Mouse (Mus musculus) MEL (cell line): ENCODE measurements at regions not wholly inside any gene's neighbourhood (a gene's known extent, or its start where the extent isn't known, plus 50 kb on each side); places are given as distances from the start of the nearest gene placed in this dataset.

Source experiments
- DNase-seq: peaks from one replicate; pipeline ENCODE4 v3.0.0; 2011; ENCODE audit warnings: low read depth, low spot score
- H3K27ac ChIP-seq: 2 replicates; pipeline ENCODE4 v1.5.1; 2012; ENCODE audit warnings: low read depth, mild to moderate bottlenecking, control low read depth, low read length, moderate library complexity; ENCODE audit not compliant: control insufficient read depth
- H3K27me3 ChIP-seq, 2 experiments: fragments of 150-350 bp in 1 of 2; sonication (generic) in 1 of 2; 2 replicates each; pipeline ENCODE4 v1.6.1; 2012; ENCODE audit warnings: low read length in 2 of 2, mild to moderate bottlenecking in 2 of 2, improper control_type of control experiment in 1 of 2, moderate library complexity in 1 of 2; ENCODE audit not compliant: insufficient read depth in 2 of 2, control insufficient read depth in 1 of 2
- H3K36me3 ChIP-seq, 2 experiments: 2 replicates each; pipeline ENCODE4 v1.6.1; 2012 to 2014; ENCODE audit warnings: low read length in 2 of 2, improper control_type of control experiment in 1 of 2, inconsistent platforms in 1 of 2, mild to moderate bottlenecking in 1 of 2; ENCODE audit not compliant: insufficient read depth in 2 of 2, control insufficient read depth in 1 of 2
- H3K4me1 ChIP-seq, 2 experiments: fragments of 150-350 bp in 1 of 2; sonication (generic) in 1 of 2; 2 replicates each; pipeline ENCODE4 v1.6.1; 2012; ENCODE audit warnings: low read length in 2 of 2, improper control_type of control experiment in 1 of 2, mild to moderate bottlenecking in 1 of 2; ENCODE audit not compliant: insufficient read depth in 2 of 2, control insufficient read depth in 1 of 2
- H3K4me3 ChIP-seq, 2 experiments: fragments of 150-350 bp in 1 of 2; sonication (generic) in 1 of 2; 2 replicates each; pipeline ENCODE4 v1.5.1; 2012; ENCODE audit warnings: low read depth in 2 of 2, low read length in 2 of 2, mild to moderate bottlenecking in 2 of 2, moderate library complexity in 2 of 2, control low read depth in 1 of 2, improper control_type of control experiment in 1 of 2; ENCODE audit not compliant: control insufficient read depth in 1 of 2, insufficient read depth in 1 of 2
- H3K79me2 ChIP-seq: 2 replicates; pipeline ENCODE4 v1.6.1; 2012; ENCODE audit warnings: mild to moderate bottlenecking, low read length, moderate library complexity; ENCODE audit not compliant: control insufficient read depth, poor library complexity, insufficient read depth
- H3K9ac ChIP-seq: 2 replicates; pipeline ENCODE4 v1.6.1; 2012; ENCODE audit warnings: low read depth, mild to moderate bottlenecking, control low read depth, low read length, moderate library complexity; ENCODE audit not compliant: control insufficient read depth, poor library complexity, severe bottlenecking
- H3K9me3 ChIP-seq: fragments of 150-350 bp; sonication (generic); replicated peaks from 2 replicates; pipeline ENCODE4 v1.6.1; 2012; ENCODE audit warnings: mild to moderate bottlenecking, low read length, improper control_type of control experiment, moderate library complexity; ENCODE audit not compliant: insufficient read depth
- CHD2 ChIP-seq: IDR thresholded peaks from 2 replicates; pipeline ENCODE4 v1.6.1; 2011; ENCODE audit warnings: low read length, improper control_type of control experiment
- CTCF ChIP-seq, 3 experiments: IDR thresholded peaks in 2 of 3; conservative IDR thresholded peaks in 1 of 3; 2 replicates each; pipeline ENCODE4 v1.5.1; 2011 to 2012; ENCODE audit warnings: low read length in 3 of 3, low read depth in 2 of 3, mild to moderate bottlenecking in 2 of 3, improper control_type of control experiment in 1 of 3, inconsistent platforms in 1 of 3, mixed read lengths in 1 of 3, moderate library complexity in 1 of 3; ENCODE audit not compliant: control insufficient read depth in 1 of 3, insufficient read depth in 1 of 3, poor library complexity in 1 of 3, severe bottlenecking in 1 of 3
- ELF1 ChIP-seq: IDR thresholded peaks from 2 replicates; pipeline ENCODE4 v1.6.1; 2014; ENCODE audit warnings: low read depth, mild to moderate bottlenecking, inconsistent platforms, low read length, improper control_type of control experiment, moderate library complexity
- ETS1 ChIP-seq: IDR thresholded peaks from 2 replicates; pipeline ENCODE4 v1.6.1; 2012; ENCODE audit warnings: low read depth, mild to moderate bottlenecking, inconsistent platforms, low read length, improper control_type of control experiment, moderate library complexity
- GABPA ChIP-seq: IDR thresholded peaks from 2 replicates; pipeline ENCODE4 v1.6.1; 2012; ENCODE audit warnings: low read depth, mild to moderate bottlenecking, inconsistent platforms, low read length, improper control_type of control experiment, moderate library complexity
- GATA1 ChIP-seq: IDR thresholded peaks from 2 replicates; pipeline ENCODE4 v1.6.1; 2011; ENCODE audit warnings: low read depth, low read length, improper control_type of control experiment
- JUND ChIP-seq: IDR thresholded peaks from 2 replicates; pipeline ENCODE4 v1.6.1; 2011; ENCODE audit warnings: low read depth, mild to moderate bottlenecking, improper control_type of control experiment, low read length
- MAFK ChIP-seq: IDR thresholded peaks from 2 replicates; pipeline ENCODE4 v1.6.1; 2011; ENCODE audit warnings: low read depth, mild to moderate bottlenecking, low read length, improper control_type of control experiment, borderline replicate concordance
- MEF2A ChIP-seq: IDR thresholded peaks from 2 replicates; pipeline ENCODE4 v1.6.1; 2014; ENCODE audit warnings: low read depth, mild to moderate bottlenecking, inconsistent platforms, low read length, improper control_type of control experiment; ENCODE audit not compliant: poor library complexity, insufficient replicate concordance, severe bottlenecking; ENCODE audit errors: extremely low read depth
- MYC ChIP-seq: IDR thresholded peaks from 2 replicates; pipeline ENCODE4 v1.6.1; 2011; ENCODE audit warnings: low read depth, mild to moderate bottlenecking, low read length, improper control_type of control experiment, moderate library complexity
- NELFE ChIP-seq: IDR thresholded peaks from 2 replicates; pipeline ENCODE4 v1.6.1; 2011; ENCODE audit warnings: low read depth, low read length, improper control_type of control experiment
- POLR2A ChIP-seq, 2 experiments: IDR thresholded peaks; 2 replicates each; pipeline ENCODE4 v1.6.1; 2011 to 2012; ENCODE audit warnings: low read length in 2 of 2, mild to moderate bottlenecking in 2 of 2, control low read depth in 1 of 2, improper control_type of control experiment in 1 of 2, low read depth in 1 of 2, moderate library complexity in 1 of 2; ENCODE audit not compliant: control insufficient read depth in 1 of 2, insufficient read depth in 1 of 2, poor library complexity in 1 of 2
- SMC3 ChIP-seq: IDR thresholded peaks from 2 replicates; pipeline ENCODE4 v1.6.1; 2011; ENCODE audit warnings: low read depth, low read length, improper control_type of control experiment
- TAL1 ChIP-seq: IDR thresholded peaks from 2 replicates; pipeline ENCODE4 v1.6.1; 2012; ENCODE audit warnings: mild to moderate bottlenecking, inconsistent platforms, low read length, moderate library complexity, mixed read lengths
- TBP ChIP-seq: IDR thresholded peaks from 2 replicates; pipeline ENCODE4 v1.8.0; 2011; ENCODE audit warnings: low read depth, low read length, improper control_type of control experiment
- TCF12 ChIP-seq: IDR thresholded peaks from 2 replicates; pipeline ENCODE4 v1.6.1; 2014; ENCODE audit warnings: low read depth, mild to moderate bottlenecking, inconsistent platforms, low read length, improper control_type of control experiment, moderate library complexity
- UBTF ChIP-seq: IDR thresholded peaks from 2 replicates; pipeline ENCODE4 v1.6.1; 2012; ENCODE audit warnings: low read depth, mild to moderate bottlenecking, inconsistent platforms, low read length, improper control_type of control experiment, moderate library complexity, borderline replicate concordance; ENCODE audit not compliant: insufficient read depth
- ZMIZ1 ChIP-seq: IDR thresholded peaks from 2 replicates; pipeline ENCODE4 v1.6.1; 2012; ENCODE audit warnings: low read depth, mild to moderate bottlenecking, inconsistent platforms, low read length, improper control_type of control experiment, moderate library complexity

- H3K9me3 ChIP-seq, result no peaks in the 10 kb centered on the region
- TF ChIP-seq GATA1, result no peak
- TF ChIP-seq, all 39 proteins: peak for 0
- Histone ChIP-seq H3K9ac (no peak overlapping the region), H3K4me3 (no peak overlapping the region), H3K79me2 (no peaks in the 10 kb centered on the region), H3K27me3 (no peaks in the 10 kb centered on the region), H3K36me3 (no peaks in the 10 kb centered on the region), H3K4me1 (no peaks in the 10 kb centered on the region), H3K27ac (no peak overlapping the region)
- no peak for DNase-seq
Observed at GRCm38 (mm10) chr13:43972906-43973305, 188.3 kb downstream of the Cd83 start.

- H3K27ac ChIP-seq, result no peak overlapping the region
- TF ChIP-seq CHD2 (no peak), SMC3 (no peak)
Observed at GRCm38 (mm10) chr13:43975281-43975680, 190.7 kb downstream of the Cd83 start.

GRCm38 (mm10) chr13:43975801-43976200 is 191.2 kb downstream of the Cd83 start:
- TF ChIP-seq UBTF (no peak), NELFE (no peak), GATA1 (no peak)
- H3K4me3 ChIP-seq, result no peak overlapping the region
- H3K27ac ChIP-seq, result no peak overlapping the region
- DNase-seq, result no peak
- H3K36me3 ChIP-seq, result no peaks in the 10 kb centered on the region
- H3K27me3 ChIP-seq, result no peaks in the 10 kb centered on the region
- no peaks in the 10 kb centered on the region for H3K79me2 ChIP-seq
- H3K4me1 ChIP-seq, result no peaks in the 10 kb centered on the region
- no peak overlapping the region for H3K9ac ChIP-seq
- no peaks in the 10 kb centered on the region for H3K9me3 ChIP-seq

More at GRCm38 (mm10) chr13:43975281-43975680, 190.7 kb downstream of the Cd83 start:
- no peaks in the 10 kb centered on the region for H3K79me2 ChIP-seq
- H3K4me1 ChIP-seq, result no peaks in the 10 kb centered on the region
- no peaks in the 10 kb centered on the region for H3K27me3 ChIP-seq
- H3K4me3 ChIP-seq, result no peak overlapping the region
- no peak for DNase-seq
- no peaks in the 10 kb centered on the region for H3K9me3 ChIP-seq
- H3K9ac ChIP-seq, result no peak overlapping the region
- H3K36me3 ChIP-seq, result no peaks in the 10 kb centered on the region

GRCm38 (mm10) chr13:43976676-43977075 is 192.1 kb downstream of the Cd83 start:
- Histone ChIP-seq H3K9ac (no peak overlapping the region), H3K9me3 (no peaks in the 10 kb centered on the region), H3K36me3 (no peaks in the 10 kb centered on the region), H3K4me3 (no peak overlapping the region), H3K27me3 (no peaks in the 10 kb centered on the region), H3K4me1 (no peaks in the 10 kb centered on the region), H3K27ac (no peak overlapping the region), H3K79me2 (no peaks in the 10 kb centered on the region)
- TF ChIP-seq CHD2 (no peak), MAFK (no peak), ZMIZ1 (no peak), JUND (no peak), MYC (no peak), TCF12 (no peak), ETS1 (no peak), POLR2A (IDR thresholded peaks at IDR 0.05; ENCODE audit: control insufficient read depth in 1 of 2, insufficient read depth in 1 of 2, low read depth in 1 of 2, low read length in 2 of 2, poor library complexity in 1 of 2) (no peak), MEF2A (no peak), GABPA (no peak), SMC3 (no peak), TAL1 (no peak), CTCF (IDR thresholded peaks at IDR 0.05 in 2 of 3, conservative IDR thresholded peaks at IDR 0.05 in 1 of 3; ENCODE audit: control insufficient read depth in 1 of 3, insufficient read depth in 1 of 3, low read depth in 2 of 3, low read length in 3 of 3, poor library complexity in 1 of 3, severe bottlenecking in 1 of 3) (no peak), TBP (no peak), ELF1 (no peak)
- no peak for DNase-seq
